Mouse (Mus musculus): Measurements from ENCODE around the gene Zbtb9. TPM values are rescaled to one million over a fixed set of nuclear protein-coding genes. Genes with fewer than 3 reads are reported as not detected.
A peak's percentile ranks its signal among the peaks of the same experiment; 100 is the strongest.
"Not testable (repeated sequence)": the region's sequence is repeated elsewhere in the genome, so short reads cannot be mapped to it uniquely, and the experiment has no call there.

Zbtb9 gene
- 13.4 and 13.6 TPM in 2 replicates for polyA plus RNA-seq (2014; fragmentation: Nextera tagmentation; extraction: Ambion mirVana)

- Histone ChIP-seq H3K4me1 (ENCODE audit: control insufficient read depth, insufficient read depth, low read length) (peaks cover 17% of the 10 kb centered on the region), H3K27ac (ENCODE audit: low read depth, low read length) (no peak within 1 kb of the TSS; the same call in 1 of the 2 replicates), H3K9me3 (ENCODE audit: control insufficient read depth, low read length) (no peaks in the 10 kb centered on the region), H3K4me2 (peak within 1 kb of the TSS; percentile 94), H3K4me3 (ENCODE audit: low read depth, low read length) (peak within 1 kb of the TSS; percentile 90), H3K27me3 (ENCODE audit: control insufficient read depth, insufficient read depth, low read length) (no peaks in the 10 kb centered on the region), H3K9ac (ENCODE audit: low read length) (peak within 1 kb of the TSS; percentile 81), H3K36me3 (ENCODE audit: control insufficient read depth, insufficient read depth, low read length) (peaks cover 12% of the 10 kb centered on the region; the same call in 1 of the 2 replicates)
- WGBS, result 0% methylated on average over 72 of the region's 75 CpGs
- peak; percentile 100 for ATAC-seq (ENCODE audit: low FRiP score)
- peak; percentile 99 for DNase-seq (ENCODE audit: low spot score, missing footprints)
These were observed at the start of gene Zbtb9 for GRCm38 (mm10) chr17:26972703-26973574. Zbtb9 (plus strand) TSS chr17:26973167.

- not testable (repeated sequence) for H3K36me3 ChIP-seq (ENCODE audit: control insufficient read depth, insufficient read depth, low read length); ATAC-seq (ENCODE audit: low FRiP score); H3K27ac ChIP-seq (ENCODE audit: low read depth, low read length); H3K4me1 ChIP-seq (ENCODE audit: control insufficient read depth, insufficient read depth, low read length); H3K9ac ChIP-seq (ENCODE audit: low read length); H3K4me3 ChIP-seq (ENCODE audit: low read depth, low read length); H3K27me3 ChIP-seq (ENCODE audit: control insufficient read depth, insufficient read depth, low read length); H3K9me3 ChIP-seq (ENCODE audit: control insufficient read depth, low read length); H3K4me2 ChIP-seq
- WGBS, result 96% methylated on average over 9 of the region's 9 CpGs
- peak; percentile 28 for DNase-seq (ENCODE audit: low spot score, missing footprints)
These were observed 47.6 kb upstream of the Zbtb9 start for GRCm38 (mm10) chr17:26925414-26925813.

- DNase-seq (ENCODE audit: low spot score, missing footprints), result peak; percentile 87
- not testable (repeated sequence) for ATAC-seq (ENCODE audit: low FRiP score); H3K4me3 ChIP-seq (ENCODE audit: low read depth, low read length); H3K27ac ChIP-seq (ENCODE audit: low read depth, low read length); H3K9ac ChIP-seq (ENCODE audit: low read length); H3K27me3 ChIP-seq (ENCODE audit: control insufficient read depth, insufficient read depth, low read length); H3K9me3 ChIP-seq (ENCODE audit: control insufficient read depth, low read length); H3K36me3 ChIP-seq (ENCODE audit: control insufficient read depth, insufficient read depth, low read length); H3K4me2 ChIP-seq
- WGBS, result 72% methylated on average over 7 of the region's 7 CpGs
- peaks cover 13% of the 10 kb centered on the region for H3K4me1 ChIP-seq (ENCODE audit: control insufficient read depth, insufficient read depth, low read length)
These were observed 41.2 kb upstream of the Zbtb9 start for GRCm38 (mm10) chr17:26931795-26932194.

DNA sequence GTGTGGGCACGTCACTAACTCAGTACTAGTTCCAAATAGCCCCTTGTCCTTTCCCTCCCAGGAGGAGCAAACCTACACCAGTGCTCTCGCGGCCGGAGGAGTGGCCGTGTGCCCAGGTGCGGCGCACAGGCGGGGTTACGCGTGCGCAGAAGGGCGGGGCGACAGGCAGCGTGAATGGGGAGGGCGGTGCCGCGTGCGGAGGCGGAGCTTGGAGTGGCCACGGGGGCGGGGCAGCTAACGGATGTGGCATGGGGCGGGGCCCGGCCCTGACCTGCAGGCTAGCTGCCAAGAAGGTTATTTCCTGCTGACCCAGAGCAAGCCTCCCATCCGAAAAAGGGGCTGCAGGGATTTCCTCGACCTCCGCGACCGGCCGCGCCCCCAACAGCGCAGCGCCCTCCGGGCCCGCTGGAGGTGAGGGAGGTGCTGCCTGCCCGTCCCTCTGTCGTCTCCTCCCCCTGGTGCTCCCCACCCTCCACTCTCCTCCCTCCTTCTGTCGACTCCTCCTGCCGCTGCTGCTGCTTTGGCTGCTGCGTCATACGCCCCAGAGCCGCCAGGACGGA, 40.0 kb upstream of the Zbtb9 start, which contains the start of gene Phf1:
Gene Phf1 (plus strand): TSS at position 214 of the 560 bp plus-strand sequence.
- H3K27ac ChIP-seq (ENCODE audit: low read depth, low read length), result no peak within 1 kb of the TSS; the same call in 1 of the 2 replicates
- H3K36me3 ChIP-seq (ENCODE audit: control insufficient read depth, insufficient read depth, low read length), result peaks cover 4% of the 10 kb centered on the region
- no peaks in the 10 kb centered on the region for H3K9me3 ChIP-seq (ENCODE audit: control insufficient read depth, low read length)
- H3K27me3 ChIP-seq (ENCODE audit: control insufficient read depth, insufficient read depth, low read length), result no peaks in the 10 kb centered on the region
- DNase-seq (ENCODE audit: low spot score, missing footprints), result peak; percentile 99
- peak; percentile 83 for ATAC-seq (ENCODE audit: low FRiP score)
- H3K4me2 ChIP-seq, result peak within 1 kb of the TSS; percentile 61
- WGBS, result under 1% methylated on average over 34 of the region's 43 CpGs
- peaks cover 15% of the 10 kb centered on the region for H3K4me1 ChIP-seq (ENCODE audit: control insufficient read depth, insufficient read depth, low read length)
- H3K4me3 ChIP-seq (ENCODE audit: low read depth, low read length), result peak within 1 kb of the TSS; percentile 55
- peak within 1 kb of the TSS; percentile 64 for H3K9ac ChIP-seq (ENCODE audit: low read length)

- peak; percentile 51 for ATAC-seq (ENCODE audit: low FRiP score)
- peak overlapping the region; percentile 61 for H3K4me2 ChIP-seq
- WGBS, result 6% methylated on average over 13 of the region's 13 CpGs
- no peaks in the 10 kb centered on the region for H3K9me3 ChIP-seq (ENCODE audit: control insufficient read depth, low read length)
- no peak overlapping the region; the same call in 1 of the 2 replicates for H3K27ac ChIP-seq (ENCODE audit: low read depth, low read length)
- peak overlapping the region; percentile 55 for H3K4me3 ChIP-seq (ENCODE audit: low read depth, low read length)
- DNase-seq (ENCODE audit: low spot score, missing footprints), result no peak
- H3K9ac ChIP-seq (ENCODE audit: low read length), result peak overlapping the region; percentile 64
- H3K27me3 ChIP-seq (ENCODE audit: control insufficient read depth, insufficient read depth, low read length), result no peaks in the 10 kb centered on the region
- peaks cover 20% of the 10 kb centered on the region for H3K4me1 ChIP-seq (ENCODE audit: control insufficient read depth, insufficient read depth, low read length)
- peaks cover 4% of the 10 kb centered on the region for H3K36me3 ChIP-seq (ENCODE audit: control insufficient read depth, insufficient read depth, low read length)
These were observed 39.5 kb upstream of the Zbtb9 start for GRCm38 (mm10) chr17:26933419-26933818.

DNA sequence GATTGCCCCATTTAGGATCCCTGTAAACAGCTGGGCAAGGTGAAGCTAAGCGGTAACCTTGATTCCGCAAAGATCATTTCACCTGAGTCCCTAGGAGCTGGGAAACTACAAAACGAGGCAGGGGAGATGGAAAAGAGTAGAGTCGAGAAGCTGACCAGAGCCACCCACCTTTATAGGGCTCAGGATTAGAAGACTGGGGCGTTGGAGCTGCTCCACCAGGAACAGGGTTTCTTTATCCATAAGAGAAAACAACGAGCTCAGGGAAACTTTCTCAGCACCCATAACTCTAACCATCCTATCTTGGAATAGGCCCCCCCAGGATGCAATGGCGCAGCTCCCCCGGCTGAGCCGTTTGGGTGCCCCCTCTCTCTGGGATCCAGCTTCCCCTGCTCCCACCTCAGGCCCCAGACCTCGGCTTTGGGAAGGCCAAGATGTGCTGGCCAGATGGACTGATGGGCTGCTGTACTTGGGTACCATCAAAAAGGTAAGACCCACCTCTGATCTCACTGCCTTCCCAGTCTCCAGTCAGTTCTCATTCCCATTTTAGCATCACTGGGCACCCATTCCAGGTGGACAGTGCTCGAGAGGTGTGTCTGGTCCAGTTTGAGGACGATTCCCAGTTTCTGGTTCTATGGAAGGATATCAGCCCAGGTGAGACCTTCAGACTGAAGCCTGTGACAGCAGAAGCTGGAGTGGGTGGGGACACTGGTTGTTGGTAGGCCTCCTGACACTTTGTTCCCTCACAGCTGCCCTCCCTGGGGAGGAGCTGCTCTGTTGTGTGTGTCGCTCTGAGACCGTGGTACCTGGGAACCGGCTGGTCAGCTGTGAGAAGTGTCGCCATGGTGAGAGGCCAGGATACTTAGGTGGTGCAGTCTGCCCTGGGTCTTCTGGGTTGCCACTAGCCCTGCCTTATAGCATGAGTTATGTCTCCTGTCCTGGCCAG, 38.8 kb upstream of the Zbtb9 start:
- Histone ChIP-seq H3K4me1 (ENCODE audit: control insufficient read depth, insufficient read depth, low read length) (peaks cover 24% of the 10 kb centered on the region), H3K9ac (ENCODE audit: low read length) (no peak overlapping the region), H3K4me3 (ENCODE audit: low read depth, low read length) (no peak overlapping the region), H3K36me3 (ENCODE audit: control insufficient read depth, insufficient read depth, low read length) (peaks cover 4% of the 10 kb centered on the region), H3K27ac (ENCODE audit: low read depth, low read length) (no peak overlapping the region), H3K4me2 (peak overlapping the region; percentile 61), H3K27me3 (ENCODE audit: control insufficient read depth, insufficient read depth, low read length) (no peaks in the 10 kb centered on the region), H3K9me3 (ENCODE audit: control insufficient read depth, low read length) (no peaks in the 10 kb centered on the region)
- WGBS, result 84% methylated on average over 16 of the region's 16 CpGs
- DNase-seq (ENCODE audit: low spot score, missing footprints) (peak; percentile 82), ATAC-seq (ENCODE audit: low FRiP score) (no peak)

GRCm38 (mm10) chr17:26935027-26935426, 37.9 kb upstream of the Zbtb9 start:
- Histone ChIP-seq H3K27ac (ENCODE audit: low read depth, low read length) (no peak overlapping the region), H3K27me3 (ENCODE audit: control insufficient read depth, insufficient read depth, low read length) (no peaks in the 10 kb centered on the region), H3K9ac (ENCODE audit: low read length) (no peak overlapping the region), H3K4me3 (ENCODE audit: low read depth, low read length) (no peak overlapping the region), H3K4me2 (no peak overlapping the region), H3K36me3 (ENCODE audit: control insufficient read depth, insufficient read depth, low read length) (peaks cover 4% of the 10 kb centered on the region), H3K4me1 (ENCODE audit: control insufficient read depth, insufficient read depth, low read length) (peaks cover 25% of the 10 kb centered on the region), H3K9me3 (ENCODE audit: control insufficient read depth, low read length) (no peaks in the 10 kb centered on the region)
- DNase-seq (ENCODE audit: low spot score, missing footprints) (peak; percentile 37), ATAC-seq (ENCODE audit: low FRiP score) (no peak)
- WGBS, result 89% methylated on average over 9 of the region's 9 CpGs

DNA sequence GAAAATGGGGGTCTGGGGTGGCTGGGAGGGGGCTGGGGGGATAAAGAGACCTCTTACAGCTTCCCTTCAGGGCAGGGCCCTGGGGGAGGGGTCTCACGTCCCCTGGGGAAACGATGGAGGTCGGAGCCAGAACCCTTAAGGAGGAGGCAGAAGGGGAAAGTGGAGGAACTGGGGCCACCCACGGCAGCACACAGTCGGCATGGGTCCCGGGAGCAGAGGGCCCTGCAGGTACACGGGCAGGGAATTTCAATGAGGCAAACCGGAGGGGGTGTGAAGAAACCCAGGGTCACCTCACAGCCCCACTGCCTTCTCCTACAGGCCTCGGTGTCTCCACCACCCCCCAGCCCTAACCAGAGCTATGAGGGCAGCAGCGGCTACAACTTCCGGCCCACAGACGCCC, 36.5 kb upstream of the Zbtb9 start:
- H3K4me1 ChIP-seq (ENCODE audit: control insufficient read depth, insufficient read depth, low read length), result peaks cover 33% of the 10 kb centered on the region
- ATAC-seq (ENCODE audit: low FRiP score), result no peak
- 90% methylated on average over 12 of the region's 12 CpGs for WGBS

More for the DNA sequence above, 36.5 kb upstream of the Zbtb9 start:
- Histone ChIP-seq H3K9ac (ENCODE audit: low read length) (0 out of 2 replicates have a peak overlapping the region, but pooled peaks have one; percentile 20), H3K4me3 (ENCODE audit: low read depth, low read length) (no peak overlapping the region), H3K27me3 (ENCODE audit: control insufficient read depth, insufficient read depth, low read length) (no peaks in the 10 kb centered on the region), H3K27ac (ENCODE audit: low read depth, low read length) (no peak overlapping the region), H3K36me3 (ENCODE audit: control insufficient read depth, insufficient read depth, low read length) (peaks cover 4% of the 10 kb centered on the region), H3K4me2 (no peak overlapping the region), H3K9me3 (ENCODE audit: control insufficient read depth, low read length) (no peaks in the 10 kb centered on the region)
- DNase-seq (ENCODE audit: low spot score, missing footprints), result no peak
